Mouse (Mus musculus) C2C12 (cell line): ENCODE results near the gene Gm27235.

ENCODE experiments used
- CTCF ChIP-seq: IDR thresholded peaks from one replicate; pipeline ENCODE4 v1.5.1; 2011; ENCODE audit not compliant: control insufficient read depth, insufficient read depth, insufficient read length
- MAX ChIP-seq: IDR thresholded peaks from one replicate; pipeline ENCODE4 v1.6.1; 2011; ENCODE audit warnings: mild to moderate bottlenecking, control low read depth
- MYOD1 ChIP-seq: IDR thresholded peaks from one replicate; pipeline ENCODE4 v1.6.1; 2011; ENCODE audit warnings: low read depth; ENCODE audit not compliant: control insufficient read depth, insufficient read length
- USF1 ChIP-seq: IDR thresholded peaks from one replicate; pipeline ENCODE4 v1.6.1; 2011; ENCODE audit warnings: low read depth, mild to moderate bottlenecking, control low read depth, moderate library complexity

DNA sequence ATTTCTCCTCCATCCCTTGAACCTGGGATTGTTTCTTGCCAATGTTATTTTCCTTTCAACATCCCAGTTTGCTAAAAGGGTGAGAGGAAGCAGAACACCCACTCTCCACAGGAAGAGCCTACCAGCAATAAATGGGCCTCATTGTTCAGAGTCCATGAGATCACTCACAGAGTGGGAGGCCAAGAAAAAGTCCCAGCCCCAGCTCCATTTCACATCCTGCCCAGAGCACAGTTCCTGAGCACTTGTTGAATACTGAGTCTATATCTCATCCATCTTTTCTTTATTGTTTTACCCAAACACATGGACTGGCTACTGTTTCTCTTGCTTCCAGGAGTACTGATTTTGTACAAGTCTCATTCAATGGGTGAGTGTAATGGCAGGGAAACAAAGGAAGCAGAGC lies 49.2 kb downstream of the Gm27235 start, which contains the start of gene Gm17677:
- no peak for TF ChIP-seq CTCF
- no peak for TF ChIP-seq MYOD1
- TF ChIP-seq USF1: no peak
- TF ChIP-seq MAX: no peak
